Mouse (Mus musculus) embryonic facial prominence, embryonic 13.5 days (tissue): ENCODE results near the gene Slc8a3. TPM values are rescaled to one million over a fixed set of nuclear protein-coding genes. Genes with fewer than 3 reads are reported as not detected.

ENCODE experiments used
- ATAC-seq: fragments of 200-750 bp; cut with Nextera tagmentation; 2 replicates; pipeline ENCODE4 v1.8.0; 2017; ENCODE audit warnings: low read depth; ENCODE audit not compliant: insufficient number of reproducible peaks, insufficient read depth, low FRiP score, low TSS enrichment
- H3K27ac ChIP-seq: fragments of 300-500 bp; sonication (generic); 2 replicates; pipeline ENCODE4 v1.5.1; 2015; ENCODE audit warnings: moderate library complexity, mild to moderate bottlenecking, inconsistent platforms
- H3K27me3 ChIP-seq: fragments of 300-500 bp; sonication (generic); 2 replicates; pipeline ENCODE4 v1.6.1; 2015; ENCODE audit warnings: mild to moderate bottlenecking, inconsistent platforms
- H3K36me3 ChIP-seq: fragments of 300-500 bp; sonication (generic); 2 replicates; pipeline ENCODE4 v1.6.1; 2015; ENCODE audit warnings: mild to moderate bottlenecking, inconsistent platforms
- H3K4me1 ChIP-seq: fragments of 300-500 bp; sonication (generic); 2 replicates; pipeline ENCODE4 v1.6.1; 2015; ENCODE audit warnings: inconsistent platforms
- H3K4me2 ChIP-seq: fragments of 300-500 bp; sonication (generic); 2 replicates; pipeline ENCODE4 v1.6.1; 2015; ENCODE audit warnings: moderate library complexity, mild to moderate bottlenecking, inconsistent platforms
- H3K4me3 ChIP-seq: fragments of 300-500 bp; sonication (generic); 2 replicates; pipeline ENCODE4 v1.5.1; 2015; ENCODE audit warnings: mild to moderate bottlenecking, inconsistent platforms
- H3K9ac ChIP-seq: fragments of 300-500 bp; sonication (generic); 2 replicates; pipeline ENCODE4 v1.6.1; 2015; ENCODE audit warnings: mild to moderate bottlenecking, inconsistent platforms
- H3K9me3 ChIP-seq: fragments of 300-500 bp; sonication (generic); 2 replicates; pipeline ENCODE4 v1.6.1; 2016; ENCODE audit warnings: inconsistent platforms
- WGBS: fragments of 180-500 bp; shearing (Covaris S2); methylation state at CpG from one replicate; pipeline ENCODE4 v1.1.7; 2015; ENCODE audit warnings: mixed read lengths; 5-methylcytosine and 5-hydroxymethylcytosine counted together
- polyA plus RNA-seq: library from polyadenylated mRNA; unstranded; fragments of >200 nt; fragmentation: Nextera tagmentation; extraction: Ambion mirVana; gene quantifications from 2 replicates; pipeline ENCODE4 v1.2.1, GENCODE M21; 2015

Gene Slc8a3
- polyA plus RNA-seq, 1 experiment from 2014 or later, result 5.6 TPM

GRCm38 (mm10) chr12:81235456-81236330, 97.3 kb downstream of the Slc8a3 start:
- H3K27me3 ChIP-seq, result no peaks in the 10 kb centered on the region
- H3K9ac ChIP-seq, result no peak overlapping the region
- no peak overlapping the region for H3K4me3 ChIP-seq
- 82% methylated on average over 10 of the region's 10 CpGs for WGBS
- ATAC-seq, result no peak
- no peaks in the 10 kb centered on the region for H3K36me3 ChIP-seq
- H3K4me2 ChIP-seq, result no peak overlapping the region
- no peaks in the 10 kb centered on the region for H3K4me1 ChIP-seq
- no peak overlapping the region for H3K27ac ChIP-seq
- no peaks in the 10 kb centered on the region for H3K9me3 ChIP-seq

- no peak overlapping the region for H3K4me2 ChIP-seq
- WGBS, result 87% methylated on average over 1 of the region's 1 CpGs
- ATAC-seq, result no peak
- no peaks in the 10 kb centered on the region for H3K9me3 ChIP-seq
- no peak overlapping the region for H3K9ac ChIP-seq
- H3K4me1 ChIP-seq, result no peaks in the 10 kb centered on the region
- H3K27me3 ChIP-seq, result no peaks in the 10 kb centered on the region
- no peaks in the 10 kb centered on the region for H3K36me3 ChIP-seq
- no peak overlapping the region for H3K4me3 ChIP-seq
- no peak overlapping the region for H3K27ac ChIP-seq
These were observed 99.1 kb downstream of the Slc8a3 start for GRCm38 (mm10) chr12:81233746-81234380.

GRCm38 (mm10) chr12:81227767-81228460, 105.1 kb downstream of the Slc8a3 start:
- WGBS, result 64% methylated on average over 5 of the region's 5 CpGs
- H3K9ac ChIP-seq, result no peak overlapping the region
- H3K4me2 ChIP-seq, result no peak overlapping the region
- no peaks in the 10 kb centered on the region for H3K9me3 ChIP-seq
- no peak overlapping the region for H3K27ac ChIP-seq
- H3K36me3 ChIP-seq, result no peaks in the 10 kb centered on the region
- peaks cover 9% of the 10 kb centered on the region; the same call in 1 of the 2 replicates for H3K4me1 ChIP-seq
- no peaks in the 10 kb centered on the region for H3K27me3 ChIP-seq
- ATAC-seq, result no peak
- H3K4me3 ChIP-seq, result no peak overlapping the region

GRCm38 (mm10) chr12:81226590-81226989, 106.4 kb downstream of the Slc8a3 start:
- Histone ChIP-seq H3K36me3 (no peaks in the 10 kb centered on the region), H3K4me3 (no peak overlapping the region), H3K27ac (no peak overlapping the region), H3K9ac (no peak overlapping the region), H3K4me2 (no peak overlapping the region), H3K27me3 (no peaks in the 10 kb centered on the region), H3K4me1 (peaks cover 9% of the 10 kb centered on the region; the same call in 1 of the 2 replicates), H3K9me3 (no peaks in the 10 kb centered on the region)
- ATAC-seq, result no peak
- 47% methylated on average over 3 of the region's 3 CpGs for WGBS

GRCm38 (mm10) chr12:81225966-81226577, 106.9 kb downstream of the Slc8a3 start:
- no peak overlapping the region for H3K27ac ChIP-seq
- no peak overlapping the region for H3K4me2 ChIP-seq
- H3K4me1 ChIP-seq, result peaks cover 9% of the 10 kb centered on the region; the same call in 1 of the 2 replicates
- no peaks in the 10 kb centered on the region for H3K9me3 ChIP-seq
- no peak overlapping the region for H3K9ac ChIP-seq
- no peaks in the 10 kb centered on the region for H3K27me3 ChIP-seq
- no peak for ATAC-seq
- H3K4me3 ChIP-seq, result no peak overlapping the region
- no peaks in the 10 kb centered on the region for H3K36me3 ChIP-seq
- 28% methylated on average over 6 of the region's 6 CpGs for WGBS

GRCm38 (mm10) chr12:81224843-81225242, 108.1 kb downstream of the Slc8a3 start:
- Histone ChIP-seq H3K4me3 (no peak overlapping the region), H3K4me2 (no peak overlapping the region), H3K9ac (no peak overlapping the region), H3K4me1 (peaks cover 9% of the 10 kb centered on the region; the same call in 1 of the 2 replicates), H3K27me3 (no peaks in the 10 kb centered on the region), H3K27ac (no peak overlapping the region), H3K36me3 (no peaks in the 10 kb centered on the region), H3K9me3 (no peaks in the 10 kb centered on the region)
- no peak for ATAC-seq
- WGBS, result 89% methylated on average over 2 of the region's 2 CpGs

GRCm38 (mm10) chr12:81223276-81223675, 109.7 kb downstream of the Slc8a3 start:
- no peaks in the 10 kb centered on the region for H3K9me3 ChIP-seq
- WGBS, result 79% methylated on average over 2 of the region's 2 CpGs
- H3K4me2 ChIP-seq, result no peak overlapping the region
- peaks cover 9% of the 10 kb centered on the region; the same call in 1 of the 2 replicates for H3K4me1 ChIP-seq
- ATAC-seq, result no peak
- no peak overlapping the region for H3K27ac ChIP-seq
- no peak overlapping the region for H3K9ac ChIP-seq
- H3K4me3 ChIP-seq, result no peak overlapping the region
- H3K36me3 ChIP-seq, result no peaks in the 10 kb centered on the region
- no peaks in the 10 kb centered on the region for H3K27me3 ChIP-seq

- Histone ChIP-seq H3K27me3 (no peaks in the 10 kb centered on the region), H3K4me2 (no peak overlapping the region), H3K9ac (no peak overlapping the region), H3K4me3 (no peak overlapping the region), H3K27ac (no peak overlapping the region), H3K9me3 (no peaks in the 10 kb centered on the region), H3K36me3 (no peaks in the 10 kb centered on the region), H3K4me1 (no peaks in the 10 kb centered on the region)
- 71% methylated on average over 4 of the region's 4 CpGs for WGBS
- no peak for ATAC-seq
These were observed 113.6 kb downstream of the Slc8a3 start for GRCm38 (mm10) chr12:81219339-81219738.

- Histone ChIP-seq H3K4me2 (no peak overlapping the region), H3K4me1 (no peaks in the 10 kb centered on the region), H3K4me3 (no peak overlapping the region), H3K36me3 (no peaks in the 10 kb centered on the region), H3K27me3 (no peaks in the 10 kb centered on the region), H3K9ac (no peak overlapping the region), H3K27ac (no peak overlapping the region), H3K9me3 (no peaks in the 10 kb centered on the region)
- no peak for ATAC-seq
- WGBS, result 58% methylated on average over 2 of the region's 2 CpGs
These were observed 124.4 kb downstream of the Slc8a3 start for GRCm38 (mm10) chr12:81208559-81208958.

GRCm38 (mm10) chr12:81205619-81206560, 127.1 kb downstream of the Slc8a3 start:
- 27% methylated on average over 6 of the region's 6 CpGs for WGBS
- H3K9ac ChIP-seq, result no peak overlapping the region
- no peaks in the 10 kb centered on the region for H3K4me1 ChIP-seq
- H3K4me2 ChIP-seq, result no peak overlapping the region
- H3K4me3 ChIP-seq, result no peak overlapping the region
- H3K27ac ChIP-seq, result no peak overlapping the region
- no peaks in the 10 kb centered on the region for H3K27me3 ChIP-seq
- H3K9me3 ChIP-seq, result no peaks in the 10 kb centered on the region
- ATAC-seq, result no peak
- no peaks in the 10 kb centered on the region for H3K36me3 ChIP-seq
